Mouse (Mus musculus): ENCODE data around the gene Med31. TPM values are rescaled to one million over a fixed set of nuclear protein-coding genes. Genes with fewer than 3 reads are reported as not detected.

Gene Med31
- total and polyA plus RNA-seq, 3 experiments = 9.1 to 10.9 (median 9.6) TPM

- TF ChIP-seq CTCF (IDR thresholded peaks at IDR 0.05) (peak; percentile 96), POLR2A (IDR thresholded peaks at IDR 0.05; ENCODE audit: insufficient read depth, low read depth, low read length) (no peak), EP300 (IDR thresholded peaks at IDR 0.05; ENCODE audit: insufficient read depth, low read depth, low read length) (peak; percentile 87; the same call in 1 of the 2 replicates)
- peak; percentile 62 to 83 for DNase-seq
- Histone ChIP-seq H3K27me3 (ENCODE audit: control insufficient read depth, insufficient read depth, low read length) (no peaks in the 10 kb centered on the region), H3K9ac (ENCODE audit: low read depth, low read length) (no peak overlapping the region), H3K4me1 (ENCODE audit: control insufficient read depth, insufficient read depth, low read length) (no peaks in the 10 kb centered on the region), H3K79me2 (replicated peaks; ENCODE audit: control insufficient read depth, insufficient read depth, low read length) (no peaks in the 10 kb centered on the region), H3K36me3 (ENCODE audit: control insufficient read depth, insufficient read depth, low read length) (no peaks in the 10 kb centered on the region), H3K4me3 (no peak overlapping the region), H3K27ac (no peak overlapping the region)
- intact Hi-C loops (cut with DNase I) = loop anchor here (2.0 kb wide), 3 partner anchors 100 to 340 kb away; no protein-coding TSS in a partner anchor
- WGBS = 9% methylated on average over 5 of the region's 5 CpGs
Observed at GRCm38 (mm10) chr11:72224865-72225264, 9.5 kb upstream of the Med31 start.

- TF ChIP-seq EP300 (IDR thresholded peaks at IDR 0.05; ENCODE audit: insufficient read depth, low read depth, low read length) (no peak), POLR2A (IDR thresholded peaks at IDR 0.05; ENCODE audit: insufficient read depth, low read depth, low read length) (no peak), CTCF (IDR thresholded peaks at IDR 0.05) (no peak)
- H3K79me2 ChIP-seq (replicated peaks; ENCODE audit: control insufficient read depth, insufficient read depth, low read length) = no peaks in the 10 kb centered on the region
- H3K4me1 ChIP-seq (ENCODE audit: control insufficient read depth, insufficient read depth, low read length) = no peaks in the 10 kb centered on the region
- no peaks in the 10 kb centered on the region for H3K36me3 ChIP-seq (ENCODE audit: control insufficient read depth, insufficient read depth, low read length)
- intact Hi-C loops (cut with DNase I) = no loop called here
- no peak overlapping the region for H3K4me3 ChIP-seq
- no peak overlapping the region for H3K27ac ChIP-seq
- no peak overlapping the region for H3K9ac ChIP-seq (ENCODE audit: low read depth, low read length)
- no peaks in the 10 kb centered on the region for H3K27me3 ChIP-seq (ENCODE audit: control insufficient read depth, insufficient read depth, low read length)
- WGBS = 77% methylated on average over 4 of the region's 4 CpGs
- no peak for DNase-seq
Observed at GRCm38 (mm10) chr11:72223414-72223813, 8.0 kb upstream of the Med31 start.

GRCm38 (mm10) chr11:72221278-72221677, 5.9 kb upstream of the Med31 start:
- Histone ChIP-seq H3K79me2 (replicated peaks; ENCODE audit: control insufficient read depth, insufficient read depth, low read length) (no peaks in the 10 kb centered on the region), H3K36me3 (ENCODE audit: control insufficient read depth, insufficient read depth, low read length) (no peaks in the 10 kb centered on the region), H3K9ac (ENCODE audit: low read depth, low read length) (no peak overlapping the region), H3K27me3 (ENCODE audit: control insufficient read depth, insufficient read depth, low read length) (no peaks in the 10 kb centered on the region), H3K27ac (no peak overlapping the region), H3K4me3 (no peak overlapping the region), H3K4me1 (ENCODE audit: control insufficient read depth, insufficient read depth, low read length) (no peaks in the 10 kb centered on the region)
- intact Hi-C loops (cut with DNase I) = no loop called here
- TF ChIP-seq EP300 (IDR thresholded peaks at IDR 0.05; ENCODE audit: insufficient read depth, low read depth, low read length) (no peak), CTCF (IDR thresholded peaks at IDR 0.05) (peak; percentile 97)
- peak; percentile 49 to 68 for DNase-seq
- WGBS = 17% methylated on average over 6 of the region's 6 CpGs

GRCm38 (mm10) chr11:72217116-72217515, 1.7 kb upstream of the Med31 start:
- Histone ChIP-seq H3K4me3 (no peak overlapping the region), H3K4me1 (ENCODE audit: control insufficient read depth, insufficient read depth, low read length) (peaks cover 2% of the 10 kb centered on the region; the same call in 1 of the 2 replicates), H3K27me3 (ENCODE audit: control insufficient read depth, insufficient read depth, low read length) (no peaks in the 10 kb centered on the region), H3K9ac (ENCODE audit: low read depth, low read length) (no peak overlapping the region), H3K36me3 (ENCODE audit: control insufficient read depth, insufficient read depth, low read length) (no peaks in the 10 kb centered on the region), H3K79me2 (replicated peaks; ENCODE audit: control insufficient read depth, insufficient read depth, low read length) (no peaks in the 10 kb centered on the region), H3K27ac (no peak overlapping the region)
- intact Hi-C loops (cut with DNase I) = loop anchor here (5.0 kb wide), 1 partner anchor 85 kb away; the partner anchor contains the start of gene Xaf1
- no peak for DNase-seq
- TF ChIP-seq EP300 (IDR thresholded peaks at IDR 0.05; ENCODE audit: insufficient read depth, low read depth, low read length) (no peak), POLR2A (IDR thresholded peaks at IDR 0.05; ENCODE audit: insufficient read depth, low read depth, low read length) (no peak), CTCF (IDR thresholded peaks at IDR 0.05) (no peak)
- WGBS = 52% methylated on average over 5 of the region's 5 CpGs

- under 1% methylated on average over 51 of the region's 51 CpGs for WGBS
- Histone ChIP-seq H3K9ac (ENCODE audit: low read depth, low read length) (peak overlapping the region; percentile 75), H3K4me3 (peak overlapping the region; percentile 84), H3K36me3 (ENCODE audit: control insufficient read depth, insufficient read depth, low read length) (no peaks in the 10 kb centered on the region), H3K79me2 (replicated peaks; ENCODE audit: control insufficient read depth, insufficient read depth, low read length) (no peaks in the 10 kb centered on the region), H3K27me3 (ENCODE audit: control insufficient read depth, insufficient read depth, low read length) (no peaks in the 10 kb centered on the region), H3K4me1 (ENCODE audit: control insufficient read depth, insufficient read depth, low read length) (peaks cover 2% of the 10 kb centered on the region; the same call in 1 of the 2 replicates), H3K27ac (peak overlapping the region; percentile 85)
- no peak for TF ChIP-seq CTCF (IDR thresholded peaks at IDR 0.05)
- peak; percentile 90 for TF ChIP-seq POLR2A (IDR thresholded peaks at IDR 0.05; ENCODE audit: insufficient read depth, low read depth, low read length)
- TF ChIP-seq EP300 (IDR thresholded peaks at IDR 0.05; ENCODE audit: insufficient read depth, low read depth, low read length) = 0 out of 2 replicates have a peak, but pooled peaks have one; percentile 44
- peak; percentile 93 to 95 for DNase-seq
- intact Hi-C loops (cut with DNase I) = loop anchor here (5.0 kb wide), 1 partner anchor 88 kb away; the partner anchor contains the start of gene Xaf1
Observed at GRCm38 (mm10) chr11:72214591-72215409, 592 bp downstream of the Med31 start.

Measured in heart, adult 2 months (tissue).